Mouse (Mus musculus) thymus, adult 2 months (tissue): ENCODE measurements around the gene Gm5142. TPM values are rescaled to one million over a fixed set of nuclear protein-coding genes. Genes with fewer than 3 reads are reported as not detected.
A peak's percentile ranks its signal among the peaks of the same experiment; 100 is the strongest.

Experiments used
- DNase-seq: peaks from one replicate; pipeline ENCODE4 v3.0.0; 2021
- H3K27ac ChIP-seq: fragments of 200-500 bp; 2 replicates; pipeline ENCODE4 v1.5.1; 2012; ENCODE audit warnings: low read length, control low read depth; ENCODE audit not compliant: control insufficient read depth, insufficient read depth
- H3K27me3 ChIP-seq: fragments of 200-500 bp; 2 replicates; pipeline ENCODE4 v1.6.1; 2012; ENCODE audit warnings: mild to moderate bottlenecking, low read length, moderate library complexity, mixed read lengths; ENCODE audit not compliant: control insufficient read depth, insufficient read depth
- H3K36me3 ChIP-seq: fragments of 200-500 bp; 2 replicates; pipeline ENCODE4 v1.6.1; 2012; ENCODE audit warnings: mild to moderate bottlenecking, low read length, moderate library complexity; ENCODE audit not compliant: control insufficient read depth, insufficient read depth
- H3K4me1 ChIP-seq: fragments of 200-500 bp; replicated peaks from 2 replicates; pipeline ENCODE4 v1.6.1; 2012; ENCODE audit warnings: low read length; ENCODE audit not compliant: control insufficient read depth, insufficient read depth
- H3K4me3 ChIP-seq: fragments of 200-500 bp; 2 replicates; pipeline ENCODE4 v1.5.1; 2012; ENCODE audit warnings: mild to moderate bottlenecking, low read length, control low read depth, moderate library complexity; ENCODE audit not compliant: control insufficient read depth, insufficient read depth
- CTCF ChIP-seq: fragments of 200-500 bp; IDR thresholded peaks from 2 replicates; pipeline ENCODE4 v1.5.1; 2012; ENCODE audit warnings: mild to moderate bottlenecking, control low read depth, low read length, moderate library complexity, borderline replicate concordance; ENCODE audit not compliant: control insufficient read depth, poor library complexity, insufficient read depth; ENCODE audit errors: extremely low read depth
- POLR2A ChIP-seq: fragments of 200-500 bp; IDR thresholded peaks from 2 replicates; pipeline ENCODE4 v1.6.1; 2012; ENCODE audit warnings: mild to moderate bottlenecking, low read length, control low read depth, moderate library complexity; ENCODE audit not compliant: control insufficient read depth, poor library complexity, insufficient read depth; ENCODE audit errors: extremely low read depth
- WGBS: fragments of 180-500 bp; shearing (Covaris S2); methylation state at CpG from one replicate; pipeline ENCODE4 v1.1.7; 2018; 5-methylcytosine and 5-hydroxymethylcytosine counted together
- polyA plus RNA-seq: library from polyadenylated mRNA; depleted of rRNA; stranded (reverse); fragments of >200 nt; gene quantifications from 2 replicates; pipeline ENCODE4 v1.2.3, GENCODE M21; 2012

Gm5142 gene
- polyA plus RNA-seq, 1 experiment, result not detected

DNA sequence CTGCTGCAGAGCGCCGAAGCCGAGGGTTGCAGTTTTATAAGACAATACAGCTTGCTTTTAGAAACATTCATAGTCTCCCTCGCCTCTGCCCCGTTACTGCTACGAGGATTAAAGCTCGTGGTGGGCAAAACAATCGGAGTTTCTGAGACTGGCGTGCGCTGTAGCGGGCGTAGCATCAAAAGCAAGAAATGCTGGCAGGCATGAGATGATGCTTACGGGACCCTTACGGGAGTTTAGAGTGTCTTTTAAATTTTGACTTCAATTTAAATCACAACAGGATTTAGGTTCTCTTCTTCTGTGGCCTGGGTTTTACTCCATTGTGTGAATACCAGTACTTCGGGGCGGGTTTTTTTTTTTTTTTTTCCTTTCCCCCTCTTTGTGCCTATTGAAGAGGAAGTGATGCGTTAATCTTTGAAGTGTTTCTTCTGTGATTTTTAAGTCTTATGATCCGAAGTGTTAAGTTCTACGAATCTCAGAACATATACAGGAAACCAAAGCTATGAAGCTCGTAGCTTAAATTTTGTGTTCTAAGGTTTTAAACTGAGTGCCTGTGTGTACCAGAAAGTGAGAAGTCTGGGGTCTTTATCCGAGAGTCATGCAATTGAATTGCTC, 23.2 kb upstream of the Gm5142 start:
- 3% methylated on average over 21 of the region's 21 CpGs for WGBS
- Histone ChIP-seq H3K36me3 (no peaks in the 10 kb centered on the region), H3K27me3 (no peaks in the 10 kb centered on the region), H3K27ac (peak overlapping the region; percentile 86), H3K4me3 (peak overlapping the region; percentile 81), H3K4me1 (no peaks in the 10 kb centered on the region)
- DNase-seq, result no peak
- no peak for TF ChIP-seq CTCF

DNA sequence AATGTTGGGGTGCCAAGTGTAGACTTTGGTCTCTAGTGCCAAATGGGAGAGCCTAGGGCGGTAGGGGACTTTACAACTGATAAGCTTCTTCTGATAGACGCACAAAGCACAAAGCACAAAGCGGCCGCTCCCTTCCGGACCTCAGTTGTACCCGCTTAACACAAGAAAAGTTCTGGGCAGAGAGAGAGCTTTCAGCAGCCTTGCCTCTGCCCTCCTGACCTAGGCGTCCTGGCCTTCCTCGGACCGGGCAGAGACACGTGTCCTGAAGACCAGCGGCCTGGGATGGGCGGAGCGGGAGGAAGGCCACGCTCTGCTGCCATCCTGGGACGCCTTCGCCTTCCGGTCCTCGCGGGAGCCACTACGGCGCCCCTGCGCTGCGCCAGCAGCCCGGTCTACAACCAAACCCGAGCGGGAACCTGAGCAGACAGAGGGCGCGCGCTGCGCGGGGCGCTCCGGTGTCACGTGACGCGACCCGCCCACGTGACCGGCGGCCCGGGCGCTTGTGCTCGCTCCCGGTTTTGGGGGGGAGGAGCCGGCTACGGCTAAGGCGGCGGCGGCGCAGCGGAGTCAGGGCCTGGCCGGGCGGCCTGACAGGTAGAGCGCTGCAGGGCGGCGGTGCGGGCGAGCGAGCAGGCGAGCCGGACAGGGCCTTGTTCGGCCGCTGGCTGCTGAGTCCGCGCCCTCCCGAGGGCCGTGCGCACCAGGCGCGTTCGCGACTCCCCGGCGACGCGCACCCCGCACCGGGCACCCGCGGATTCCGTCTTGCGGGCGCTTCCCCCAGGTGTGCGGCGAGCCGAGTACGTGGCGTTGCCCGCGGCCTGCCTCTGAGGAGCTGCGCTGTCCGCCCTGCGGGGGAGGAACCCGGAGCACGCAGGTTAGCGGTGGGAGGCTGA, 22.4 kb upstream of the Gm5142 start, which contains the start of gene Rcbtb1:
TSS of gene Rcbtb1 (plus strand) at position 499 of the 893 bp plus-strand sequence.
- TF ChIP-seq POLR2A (peak; percentile 94), CTCF (peak; percentile 78)
- Histone ChIP-seq H3K36me3 (no peaks in the 10 kb centered on the region), H3K4me3 (peak within 1 kb of the TSS; percentile 81), H3K27ac (peak within 1 kb of the TSS; percentile 86), H3K27me3 (no peaks in the 10 kb centered on the region), H3K4me1 (no peaks in the 10 kb centered on the region)
- under 1% methylated on average over 96 of the region's 96 CpGs for WGBS
- DNase-seq, result peak; percentile 96

DNA sequence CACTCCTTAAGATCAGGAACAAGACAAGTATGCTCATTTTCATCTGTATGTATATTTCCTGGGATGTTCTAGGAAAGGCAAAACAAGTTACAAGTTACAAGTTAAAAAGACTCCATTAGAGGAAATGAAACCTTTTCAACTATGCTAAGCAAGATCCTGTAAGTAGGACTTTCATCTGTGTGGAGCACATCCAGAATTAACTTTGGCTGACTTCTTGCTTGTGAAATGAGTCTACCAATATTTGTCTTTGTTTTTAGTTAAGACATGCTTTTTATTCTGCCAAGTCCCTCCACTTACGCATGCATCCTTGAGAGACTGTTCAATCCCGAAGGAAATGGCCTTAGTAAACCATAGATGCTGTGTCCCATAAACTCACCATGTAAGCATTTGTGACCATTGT, 7.6 kb upstream of the Gm5142 start:
- DNase-seq, result no peak
- Histone ChIP-seq H3K27ac (no peak overlapping the region), H3K4me3 (no peak overlapping the region), H3K27me3 (no peaks in the 10 kb centered on the region), H3K36me3 (no peaks in the 10 kb centered on the region), H3K4me1 (no peaks in the 10 kb centered on the region)
- 92% methylated on average over 2 of the region's 2 CpGs for WGBS
- TF ChIP-seq CTCF (no peak), POLR2A (no peak)

DNA sequence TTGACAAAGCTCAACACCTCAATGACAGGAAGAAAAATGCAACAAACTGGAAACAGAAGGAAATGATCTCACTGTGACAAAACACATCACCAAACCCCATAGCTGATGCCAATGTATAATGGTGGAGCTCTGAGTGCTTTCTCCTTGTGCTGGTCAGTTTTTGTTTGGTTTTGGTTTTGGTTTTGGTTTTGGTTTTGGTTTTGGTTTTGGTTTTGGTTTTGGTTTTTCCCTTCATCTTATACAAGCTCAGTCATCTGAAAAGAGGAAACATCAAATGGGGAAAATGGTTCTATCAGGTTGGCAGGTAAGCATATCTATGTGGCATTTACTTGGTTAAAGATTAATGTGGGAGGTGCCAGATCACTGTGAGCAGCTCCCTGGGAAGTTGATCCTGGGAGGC, 7.0 kb upstream of the Gm5142 start:
- Histone ChIP-seq H3K27me3 (no peaks in the 10 kb centered on the region), H3K36me3 (no peaks in the 10 kb centered on the region), H3K4me3 (no peak overlapping the region), H3K4me1 (no peaks in the 10 kb centered on the region), H3K27ac (no peak overlapping the region)
- TF ChIP-seq POLR2A (no peak), CTCF (no peak)
- no peak for DNase-seq

DNA sequence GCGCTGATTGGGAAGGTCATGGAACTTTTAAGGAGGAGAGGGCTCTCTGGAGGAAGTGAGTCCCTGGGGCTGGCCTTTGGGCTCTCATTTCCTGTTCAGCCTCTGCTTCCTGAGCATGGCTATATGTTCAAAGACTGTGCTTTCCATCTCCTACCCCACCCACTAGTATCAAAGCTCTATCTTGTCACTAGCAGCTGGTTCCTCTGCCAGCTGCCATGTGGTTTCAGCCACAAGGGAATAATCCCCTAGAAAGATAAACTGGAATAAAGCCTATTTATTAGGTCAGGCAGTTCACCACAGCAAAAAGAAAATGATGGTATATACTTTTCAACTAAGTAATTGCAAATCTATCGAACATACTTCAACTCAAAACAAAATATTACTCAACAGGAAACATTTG, 4.2 kb upstream of the Gm5142 start:
- 79% methylated on average over 2 of the region's 2 CpGs for WGBS
- no peaks in the 10 kb centered on the region for H3K27me3 ChIP-seq
- H3K4me3 ChIP-seq, result no peak overlapping the region
- H3K27ac ChIP-seq, result no peak overlapping the region
- H3K36me3 ChIP-seq, result no peaks in the 10 kb centered on the region
- TF ChIP-seq POLR2A (no peak), CTCF (no peak)
- DNase-seq, result no peak
- H3K4me1 ChIP-seq, result no peaks in the 10 kb centered on the region

DNA sequence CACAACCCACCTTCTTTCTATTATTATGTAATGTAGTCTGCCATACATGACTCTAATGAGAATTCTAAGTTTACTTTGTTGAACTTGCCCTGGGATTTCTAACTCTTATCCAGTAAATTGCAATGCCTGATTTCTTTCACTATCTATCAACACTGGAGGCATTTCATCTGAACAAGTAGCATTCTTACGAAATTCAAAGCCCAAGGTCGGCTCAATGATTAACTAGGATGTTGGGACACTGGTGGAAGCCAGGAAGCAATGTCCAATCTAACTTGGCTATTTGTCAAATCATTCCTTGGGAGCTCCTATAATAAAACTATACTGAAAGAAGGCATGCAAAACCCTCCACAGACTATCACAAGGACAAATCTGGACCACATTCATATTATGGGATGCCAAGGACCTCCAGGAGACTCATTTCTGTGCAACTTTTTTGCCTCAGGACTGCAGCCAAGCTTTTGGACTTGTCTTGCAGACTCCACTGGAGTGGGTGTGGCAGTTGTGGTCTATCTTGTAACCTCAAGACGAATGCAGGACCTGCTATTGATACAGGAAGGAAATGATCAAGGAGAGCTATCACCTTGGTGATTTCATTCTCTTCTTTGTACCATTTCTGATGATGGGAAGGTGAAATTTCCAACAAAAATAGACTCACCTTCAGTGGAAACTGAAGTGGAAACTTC, 21.4 kb downstream of the Gm5142 start:
- 62% methylated on average over 3 of the region's 3 CpGs for WGBS

More for the DNA sequence above, 21.4 kb downstream of the Gm5142 start:
- DNase-seq, result no peak
- no peaks in the 10 kb centered on the region for H3K4me1 ChIP-seq
- no peak for TF ChIP-seq CTCF
- no peak for TF ChIP-seq POLR2A
- H3K36me3 ChIP-seq, result no peaks in the 10 kb centered on the region
- no peak overlapping the region for H3K27ac ChIP-seq
- no peaks in the 10 kb centered on the region for H3K27me3 ChIP-seq
- no peak overlapping the region for H3K4me3 ChIP-seq
